In genomic region chr3:95494342-95494741, GRCm38 (mm10) we compare ENCODE assay signal across 8 mouse cellular contexts. TPM values are rescaled to one million over a fixed set of nuclear protein-coding genes. Genes with fewer than 3 reads are reported as not detected.
DNase-seq lines count a peak whose midpoint lies in the region; ATAC-seq and TF ChIP-seq lines count a peak whose summit lies in the region.

No protein-coding gene starts in this region.

- H3K27me3 ChIP-seq in hindbrain, postnatal 0 days (ENCODE audit: insufficient read depth, low read length): no peaks in the 10 kb centered on the region
- no peaks in the 10 kb centered on the region for H3K27me3 ChIP-seq in hindbrain, embryonic 13.5 days
- no peaks in the 10 kb centered on the region for H3K27me3 ChIP-seq in G1E (ENCODE audit: insufficient read depth, low read length)

- H3K36me3 ChIP-seq in hindbrain, postnatal 0 days (ENCODE audit: insufficient read depth, low read length): peaks cover 45% of the 10 kb centered on the region
- peaks cover 66% of the 10 kb centered on the region for H3K36me3 ChIP-seq in hindbrain, embryonic 13.5 days
- peaks cover 77% of the 10 kb centered on the region for H3K36me3 ChIP-seq in G1E (replicated peaks)

- no peak overlapping the region for H3K9ac ChIP-seq in hindbrain, postnatal 0 days (replicated peaks; ENCODE audit: low read length)
- H3K9ac ChIP-seq in hindbrain, embryonic 13.5 days: no peak overlapping the region

- TF ChIP-seq CTCF in hindbrain, postnatal 0 days (IDR thresholded peaks at IDR 0.05; ENCODE audit: low read depth): peak; percentile 70
- TF ChIP-seq CTCF in G1E (IDR thresholded peaks at IDR 0.05; ENCODE audit: low read depth, low read length): peak; percentile 77

- H3K9me3 ChIP-seq in hindbrain, postnatal 0 days (ENCODE audit: low read length): no peaks in the 10 kb centered on the region
- no peaks in the 10 kb centered on the region for H3K9me3 ChIP-seq in hindbrain, embryonic 13.5 days
- H3K9me3 ChIP-seq in G1E (replicated peaks): no peaks in the 10 kb centered on the region

- 61% methylated on average over 6 of the region's 6 CpGs for WGBS in hindbrain, postnatal 0 days
- 64% methylated on average over 6 of the region's 6 CpGs for WGBS in hindbrain, embryonic 13.5 days

- H3K27ac ChIP-seq in hindbrain, postnatal 0 days: no peak overlapping the region
- no peak overlapping the region for H3K27ac ChIP-seq in hindbrain, embryonic 13.5 days

- peak; percentile 15 for DNase-seq in hindbrain, postnatal 0 days (ENCODE audit: low spot score)
- DNase-seq in G1E (ENCODE audit: low spot score): peak; percentile 24
- peak; percentile 43 for DNase-seq in cerebellum, adult 8-10 months
- DNase-seq in frontal cortex, postnatal 25 days (ENCODE audit: low spot score in 2 of 2): peak; percentile 25 to 44
- DNase-seq in layer of hippocampus, postnatal 36 days: peak; percentile 29 to 50
- DNase-seq in thymus, postnatal 0 days (ENCODE audit: low spot score): peak; percentile 13

- no peaks in the 10 kb centered on the region for H3K4me1 ChIP-seq in hindbrain, postnatal 0 days (ENCODE audit: insufficient read depth, low read length)
- no peaks in the 10 kb centered on the region for H3K4me1 ChIP-seq in hindbrain, embryonic 13.5 days (replicated peaks)
- H3K4me1 ChIP-seq in G1E (ENCODE audit: insufficient read depth, low read depth, low read length): peaks cover 3% of the 10 kb centered on the region; the same call in 1 of the 2 replicates

- no peak for ATAC-seq in hindbrain, postnatal 0 days
- no peak for ATAC-seq in hindbrain, embryonic 13.5 days (ENCODE audit: low FRiP score)
- no peak for ATAC-seq in G1E (ENCODE audit: extremely low read depth, insufficient number of reproducible peaks, low FRiP score, poor library complexity, severe bottlenecking)
- peak; percentile 68 for ATAC-seq in megakaryocyte, adult 5-6 weeks (ENCODE audit: poor library complexity, severe bottlenecking)

- no peak overlapping the region for H3K4me3 ChIP-seq in hindbrain, postnatal 0 days (ENCODE audit: low read length)
- H3K4me3 ChIP-seq in hindbrain, embryonic 13.5 days: no peak overlapping the region
- H3K4me3 ChIP-seq in G1E (ENCODE audit: low read depth, low read length): no peak overlapping the region

- H3K4me2 ChIP-seq in hindbrain, postnatal 0 days (ENCODE audit: low read depth, low read length): no peak overlapping the region
- no peak overlapping the region for H3K4me2 ChIP-seq in hindbrain, embryonic 13.5 days

RNA-seq across cellular contexts. Expression of gene Ctsk, which starts 4.7 kb away (rescaled TPM):
- 4.9 and 6.7 TPM in 2 replicates for total RNA-seq in hindbrain, postnatal 0 days (2014; rRNA removed)
- 11.6 TPM in 2 replicates for polyA plus RNA-seq in hindbrain, postnatal 0 days (2015; fragmentation: Nextera tagmentation; extraction: Ambion mirVana)
- 10.8 and 15.6 TPM in 2 replicates for polyA plus RNA-seq in hindbrain, embryonic 13.5 days (2015; fragmentation: Nextera tagmentation; extraction: Ambion mirVana)
- not detected in 2 replicates for total RNA-seq in G1E (2014; fragmentation: Nextera tagmentation)
- total RNA-seq in G1E (2017): 0.16 and 0.17 TPM in 2 replicates
- polyA plus RNA-seq in G1E (2012): not detected in 2 replicates
- total RNA-seq in layer of hippocampus, postnatal 36 days (2021): 1 to 10 TPM; 3.1 to 3.7 TPM
- 0.11 TPM in 1 of 2 replicates, not detected in the other for total RNA-seq in megakaryocyte, adult 5-6 weeks (2015)
- 0.33 and 0.62 TPM in 2 replicates for total RNA-seq in megakaryocyte, adult 5-6 weeks (2017)
- 4.4 and 4.5 TPM in 2 replicates for polyA plus RNA-seq in thymus, postnatal 0 days (2015; fragmentation: Nextera tagmentation; extraction: Ambion mirVana)

RNA-seq across cellular contexts. Expression of gene Ctss, which starts 32.2 kb away (rescaled TPM):
- total RNA-seq in hindbrain, postnatal 0 days (2014; rRNA removed): 9.8 and 11.5 TPM in 2 replicates
- 26.1 and 26.6 TPM in 2 replicates for polyA plus RNA-seq in hindbrain, postnatal 0 days (2015; fragmentation: Nextera tagmentation; extraction: Ambion mirVana)
- polyA plus RNA-seq in hindbrain, embryonic 13.5 days (2015; fragmentation: Nextera tagmentation; extraction: Ambion mirVana): 15.1 and 16.8 TPM in 2 replicates
- not detected in 2 replicates for total RNA-seq in G1E (2014; fragmentation: Nextera tagmentation)
- total RNA-seq in G1E (2017): 0.41 and 0.66 TPM in 2 replicates
- not detected in 2 replicates for polyA plus RNA-seq in G1E (2012)
- total RNA-seq in layer of hippocampus, postnatal 36 days (2021): 10 to 100 TPM; 54.5 to 54.7 TPM
- total RNA-seq in megakaryocyte, adult 5-6 weeks (2015): 1,196 and 1,415 TPM in 2 replicates
- 1,721 and 1,924 TPM in 2 replicates for total RNA-seq in megakaryocyte, adult 5-6 weeks (2017)
- 78.1 and 79.8 TPM in 2 replicates for polyA plus RNA-seq in thymus, postnatal 0 days (2015; fragmentation: Nextera tagmentation; extraction: Ambion mirVana)

Comparison
In these comparisons a context has a peak if more than half of its experiments do, and no peak if none do; other contexts are left out.
1. RNA of gene Ctss, which starts 32.2 kb away (total RNA-seq): 1,196 to 1,924 TPM in megakaryocyte, adult 5-6 weeks; 54.5 to 54.7 TPM in layer of hippocampus, postnatal 36 days, 9.8 to 11.5 TPM in hindbrain, postnatal 0 days and 0.41 to 0.66 TPM in G1E; every median in the first group is over 10 times any median in the second.
2. Peak in every context shown above with its lines, with median percentiles within 50 percentile points of each other: DNase-seq.